Mouse (Mus musculus): ENCODE results near the gene Art1. TPM values are rescaled to one million over a fixed set of nuclear protein-coding genes. Genes with fewer than 3 reads are reported as not detected.

Art1 gene
- not detected in 2 replicates for polyA plus RNA-seq (2012; rRNA removed)

GRCm38 (mm10) chr7:102101487-102101886 lies at the start of gene Art1:
Art1 (plus strand) TSS chr7:102101743.
- peaks cover 6% of the 10 kb centered on the region; the same call in 1 of the 2 replicates for H3K4me1 ChIP-seq (ENCODE audit: control insufficient read depth, insufficient read depth, insufficient read length, low read length)
- no peak within 1 kb of the TSS for H3K27ac ChIP-seq (ENCODE audit: insufficient read depth, low read depth, low read length)
- WGBS: 83% methylated on average over 5 of the region's 5 CpGs
- TF ChIP-seq POLR2A (IDR thresholded peaks at IDR 0.05; ENCODE audit: low read depth, low read length) (no peak), CTCF (IDR thresholded peaks at IDR 0.05; ENCODE audit: extremely low read depth, insufficient read length, insufficient replicate concordance, low read depth, low read length) (no peak)
- H3K36me3 ChIP-seq (ENCODE audit: control insufficient read depth, insufficient read depth, low read length): no peaks in the 10 kb centered on the region
- H3K27me3 ChIP-seq (ENCODE audit: control insufficient read depth, insufficient read depth, low read length): no peaks in the 10 kb centered on the region
- no peak within 1 kb of the TSS for H3K4me3 ChIP-seq (ENCODE audit: low read depth, low read length)

GRCm38 (mm10) chr7:102061353-102061752 lies 40.2 kb upstream of the Art1 start:
- Histone ChIP-seq H3K4me1 (ENCODE audit: control insufficient read depth, insufficient read depth, insufficient read length, low read length) (peaks cover 10% of the 10 kb centered on the region; the same call in 1 of the 2 replicates), H3K36me3 (ENCODE audit: control insufficient read depth, insufficient read depth, low read length) (peaks cover 8% of the 10 kb centered on the region), H3K27me3 (ENCODE audit: control insufficient read depth, insufficient read depth, low read length) (no peaks in the 10 kb centered on the region), H3K27ac (ENCODE audit: insufficient read depth, low read depth, low read length) (no peak overlapping the region), H3K4me3 (ENCODE audit: low read depth, low read length) (no peak overlapping the region)
- TF ChIP-seq CTCF (IDR thresholded peaks at IDR 0.05; ENCODE audit: extremely low read depth, insufficient read length, insufficient replicate concordance, low read depth, low read length) (no peak), POLR2A (IDR thresholded peaks at IDR 0.05; ENCODE audit: low read depth, low read length) (no peak)
- WGBS: 63% methylated on average over 3 of the region's 3 CpGs

- Histone ChIP-seq H3K36me3 (ENCODE audit: control insufficient read depth, insufficient read depth, low read length) (peaks cover 5% of the 10 kb centered on the region), H3K4me1 (ENCODE audit: control insufficient read depth, insufficient read depth, insufficient read length, low read length) (peaks cover 10% of the 10 kb centered on the region; the same call in 1 of the 2 replicates), H3K27ac (ENCODE audit: insufficient read depth, low read depth, low read length) (peak overlapping the region; percentile 25; the same call in 1 of the 2 replicates), H3K4me3 (ENCODE audit: low read depth, low read length) (no peak overlapping the region), H3K27me3 (ENCODE audit: control insufficient read depth, insufficient read depth, low read length) (no peaks in the 10 kb centered on the region)
- 29% methylated on average over 1 of the region's 1 CpGs for WGBS
- TF ChIP-seq POLR2A (IDR thresholded peaks at IDR 0.05; ENCODE audit: low read depth, low read length) (no peak), CTCF (IDR thresholded peaks at IDR 0.05; ENCODE audit: extremely low read depth, insufficient read length, insufficient replicate concordance, low read depth, low read length) (no peak)
Measured at GRCm38 (mm10) chr7:102062203-102062602, 39.3 kb upstream of the Art1 start.

GRCm38 (mm10) chr7:102063891-102064290 lies 37.7 kb upstream of the Art1 start:
- peak overlapping the region; percentile 48 for H3K27ac ChIP-seq (ENCODE audit: insufficient read depth, low read depth, low read length)
- H3K27me3 ChIP-seq (ENCODE audit: control insufficient read depth, insufficient read depth, low read length): no peaks in the 10 kb centered on the region
- H3K4me3 ChIP-seq (ENCODE audit: low read depth, low read length): no peak overlapping the region
- peaks cover 10% of the 10 kb centered on the region; the same call in 1 of the 2 replicates for H3K4me1 ChIP-seq (ENCODE audit: control insufficient read depth, insufficient read depth, insufficient read length, low read length)
- peaks cover 3% of the 10 kb centered on the region; the same call in 1 of the 2 replicates for H3K36me3 ChIP-seq (ENCODE audit: control insufficient read depth, insufficient read depth, low read length)
- no peak for TF ChIP-seq POLR2A (IDR thresholded peaks at IDR 0.05; ENCODE audit: low read depth, low read length)
- WGBS: 27% methylated on average over 9 of the region's 9 CpGs

GRCm38 (mm10) chr7:102064655-102065045 lies 36.9 kb upstream of the Art1 start:
- WGBS: under 1% methylated on average over 9 of the region's 9 CpGs
- TF ChIP-seq CTCF (IDR thresholded peaks at IDR 0.05; ENCODE audit: extremely low read depth, insufficient read length, insufficient replicate concordance, low read depth, low read length) (no peak), POLR2A (IDR thresholded peaks at IDR 0.05; ENCODE audit: low read depth, low read length) (no peak)
- Histone ChIP-seq H3K36me3 (ENCODE audit: control insufficient read depth, insufficient read depth, low read length) (peaks cover 2% of the 10 kb centered on the region; the same call in 1 of the 2 replicates), H3K27me3 (ENCODE audit: control insufficient read depth, insufficient read depth, low read length) (no peaks in the 10 kb centered on the region), H3K4me1 (ENCODE audit: control insufficient read depth, insufficient read depth, insufficient read length, low read length) (peaks cover 8% of the 10 kb centered on the region; the same call in 1 of the 2 replicates), H3K27ac (ENCODE audit: insufficient read depth, low read depth, low read length) (peak overlapping the region; percentile 53), H3K4me3 (ENCODE audit: low read depth, low read length) (peak overlapping the region; percentile 91)

- WGBS: under 1% methylated on average over 56 of the region's 56 CpGs
- H3K36me3 ChIP-seq (ENCODE audit: control insufficient read depth, insufficient read depth, low read length): no peaks in the 10 kb centered on the region
- TF ChIP-seq CTCF (IDR thresholded peaks at IDR 0.05; ENCODE audit: extremely low read depth, insufficient read length, insufficient replicate concordance, low read depth, low read length): no peak
- peak; percentile 73 for TF ChIP-seq POLR2A (IDR thresholded peaks at IDR 0.05; ENCODE audit: low read depth, low read length)
Measured at GRCm38 (mm10) chr7:102065046-102065891, 36.3 kb upstream of the Art1 start, which contains the start of the genes Rnf121, Xndc1 and Xntrpc. Rnf121 (minus strand) TSS chr7:102065469. Xndc1 (plus strand) TSS chr7:102065511. Xntrpc (plus strand) TSS chr7:102065713.

GRCm38 (mm10) chr7:102066363-102066762 lies 35.2 kb upstream of the Art1 start:
- no peaks in the 10 kb centered on the region for H3K36me3 ChIP-seq (ENCODE audit: control insufficient read depth, insufficient read depth, low read length)
- H3K4me3 ChIP-seq (ENCODE audit: low read depth, low read length): no peak overlapping the region
- no peak overlapping the region for H3K27ac ChIP-seq (ENCODE audit: insufficient read depth, low read depth, low read length)
- TF ChIP-seq POLR2A (IDR thresholded peaks at IDR 0.05; ENCODE audit: low read depth, low read length) (no peak), CTCF (IDR thresholded peaks at IDR 0.05; ENCODE audit: extremely low read depth, insufficient read length, insufficient replicate concordance, low read depth, low read length) (no peak)
- H3K27me3 ChIP-seq (ENCODE audit: control insufficient read depth, insufficient read depth, low read length): no peaks in the 10 kb centered on the region
- H3K4me1 ChIP-seq (ENCODE audit: control insufficient read depth, insufficient read depth, insufficient read length, low read length): peaks cover 3% of the 10 kb centered on the region; the same call in 1 of the 2 replicates
- WGBS: 46% methylated on average over 6 of the region's 6 CpGs

More at GRCm38 (mm10) chr7:102065046-102065891, 36.3 kb upstream of the Art1 start, which contains the start of the genes Rnf121, Xndc1 and Xntrpc:
- H3K4me3 ChIP-seq (ENCODE audit: low read depth, low read length): peak within 1 kb of the TSS; percentile 91
- peak within 1 kb of the TSS; percentile 83 for H3K27ac ChIP-seq (ENCODE audit: insufficient read depth, low read depth, low read length)
- no peaks in the 10 kb centered on the region for H3K27me3 ChIP-seq (ENCODE audit: control insufficient read depth, insufficient read depth, low read length)
- peaks cover 3% of the 10 kb centered on the region; the same call in 1 of the 2 replicates for H3K4me1 ChIP-seq (ENCODE audit: control insufficient read depth, insufficient read depth, insufficient read length, low read length)

All from small intestine, adult 2 months (tissue).